Mouse (Mus musculus) frontal cortex, postnatal 10 days (tissue): ENCODE measurements around the gene Xpo4.
"Not testable (repeated sequence)": the region's sequence is repeated elsewhere in the genome, so short reads cannot be mapped to it uniquely, and the experiment has no call there.

ENCODE experiments used
- DNase-seq, 2 experiments: peaks; one replicate each; pipeline ENCODE4 v3.0.0; 2022; ENCODE audit warnings: low spot score in 2 of 2, mixed read lengths in 1 of 2

Gene Xpo4

DNA sequence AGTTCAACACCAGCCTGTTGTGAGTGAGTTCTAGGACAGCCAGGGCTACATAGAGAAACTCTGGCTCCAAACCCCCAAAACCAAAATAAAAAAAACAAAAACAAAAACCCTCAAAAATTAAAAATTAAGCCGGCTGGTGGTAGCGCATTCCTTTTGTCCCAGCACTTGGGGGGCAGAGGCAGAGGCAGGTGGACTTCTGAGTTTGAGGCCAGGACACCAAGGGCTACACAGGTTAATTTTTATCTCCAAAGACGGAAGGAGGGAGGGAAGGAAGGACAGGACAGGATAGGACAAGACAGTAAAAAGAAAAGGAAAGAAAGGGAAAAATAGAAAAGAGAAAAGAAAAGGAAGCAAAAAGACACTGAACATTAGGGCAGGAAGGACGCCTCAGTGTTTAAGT lies 17.5 kb upstream of the Xpo4 start:
- DNase-seq = no peak

DNA sequence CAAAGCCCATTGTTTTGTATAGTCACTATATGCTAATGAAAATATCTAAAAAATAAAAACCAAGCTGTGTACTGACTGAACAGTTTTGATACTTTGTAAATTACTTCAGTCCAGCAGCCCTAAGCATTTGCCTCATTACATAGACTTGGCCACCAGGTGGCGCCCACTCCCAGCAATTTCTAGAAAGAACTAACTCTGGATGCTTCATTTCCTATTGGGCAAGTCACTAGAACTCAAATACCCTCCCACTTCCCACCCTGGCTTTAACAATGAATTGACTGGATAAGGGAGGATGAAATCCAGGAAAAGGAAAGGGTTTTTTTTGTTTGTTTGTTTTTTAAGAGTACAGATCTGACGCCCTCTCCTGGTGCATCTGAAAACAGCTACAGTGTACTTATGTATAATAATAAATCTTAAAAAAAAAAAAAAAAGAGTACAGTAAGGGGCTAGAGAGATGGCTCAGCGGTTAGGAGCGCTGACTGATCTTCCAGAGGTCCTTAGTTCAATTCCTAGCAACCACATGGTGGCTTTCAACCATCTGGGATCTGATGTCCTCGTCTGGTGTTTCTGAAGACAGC lies 14.8 kb upstream of the Xpo4 start:
- peak; percentile 66 to 82 for DNase-seq

DNA sequence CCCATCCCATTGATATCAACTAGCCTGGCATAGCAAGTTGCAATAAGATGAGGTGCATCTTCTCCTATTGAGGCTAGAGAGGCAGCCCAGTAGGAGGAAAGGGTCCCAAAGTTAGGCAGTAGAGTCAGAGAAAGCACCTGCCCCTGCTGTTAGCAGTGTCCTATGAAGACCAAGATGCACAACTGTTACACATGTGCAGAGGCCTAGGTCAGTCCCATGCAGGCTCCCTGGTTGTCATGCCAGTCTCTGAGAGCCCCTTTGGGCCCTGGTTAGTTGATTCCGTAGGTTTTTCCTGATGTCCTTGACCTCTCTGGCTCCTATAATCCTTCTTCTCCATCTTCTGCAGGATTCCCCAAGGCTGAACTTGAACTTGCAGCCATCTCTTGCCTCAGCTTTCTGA lies 14.3 kb upstream of the Xpo4 start:
- DNase-seq = no peak

DNA sequence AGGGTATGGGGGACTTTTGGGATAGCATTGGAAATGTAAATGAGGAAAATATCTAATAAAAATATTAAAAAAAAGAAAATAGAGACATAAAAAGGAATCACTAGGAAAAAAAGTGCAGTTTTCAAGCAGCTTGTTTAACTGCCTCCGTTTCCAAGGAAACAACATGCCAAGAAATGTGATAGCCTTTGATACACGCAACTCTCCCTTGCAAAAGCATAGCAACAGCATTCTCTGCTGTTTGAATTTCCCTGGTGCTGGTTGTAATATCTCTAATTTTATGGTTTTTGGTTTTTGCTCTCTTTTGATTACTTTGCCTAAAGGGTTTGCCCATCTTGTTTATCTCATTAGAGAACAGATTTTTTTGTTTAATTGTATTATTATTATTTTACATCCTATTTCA lies 10.3 kb upstream of the Xpo4 start:
- no peak for DNase-seq

DNA sequence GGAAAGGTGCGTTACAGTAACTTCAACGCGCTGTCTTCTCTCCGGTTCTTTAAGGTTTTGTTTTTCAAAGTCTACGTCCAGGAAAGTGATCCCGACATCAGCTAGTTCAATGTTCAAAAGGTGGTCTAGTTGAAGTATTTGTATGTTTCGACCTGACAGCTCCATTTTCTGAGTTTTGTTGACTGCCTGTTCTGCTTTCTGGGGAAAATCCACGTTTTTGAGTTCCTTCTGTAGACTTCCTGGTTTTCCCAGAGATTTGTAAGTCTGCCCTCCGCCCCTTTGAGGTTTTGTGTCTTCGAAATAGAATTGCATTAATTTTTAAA lies 359 bp upstream of the Xpo4 start:
- no peak for DNase-seq

DNA sequence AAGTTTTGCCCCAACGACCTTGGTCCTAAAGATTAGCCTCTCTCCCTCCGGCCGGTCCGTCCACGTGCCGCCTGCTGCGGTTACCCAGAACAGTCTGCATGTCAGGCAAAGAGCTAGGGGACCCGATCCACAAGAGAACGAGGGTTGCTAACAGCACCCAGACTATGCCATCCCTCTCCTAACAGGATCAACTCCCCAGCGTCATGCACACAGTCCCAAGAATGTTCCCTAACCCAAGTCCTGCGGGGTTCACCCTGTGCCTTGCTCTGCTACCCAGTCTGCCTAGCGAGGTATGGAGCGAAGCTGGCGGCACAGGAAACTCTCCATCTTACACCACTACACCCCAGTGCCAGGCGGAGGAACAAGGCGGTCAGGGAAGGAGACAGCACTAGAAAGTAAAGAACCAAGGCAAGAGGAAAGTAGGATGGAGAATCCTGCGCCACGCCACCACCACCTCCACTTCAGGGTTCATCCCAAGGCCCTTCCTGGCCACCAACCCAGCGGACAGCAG lies 864 bp downstream of the Xpo4 start:
- DNase-seq = no peak

DNA sequence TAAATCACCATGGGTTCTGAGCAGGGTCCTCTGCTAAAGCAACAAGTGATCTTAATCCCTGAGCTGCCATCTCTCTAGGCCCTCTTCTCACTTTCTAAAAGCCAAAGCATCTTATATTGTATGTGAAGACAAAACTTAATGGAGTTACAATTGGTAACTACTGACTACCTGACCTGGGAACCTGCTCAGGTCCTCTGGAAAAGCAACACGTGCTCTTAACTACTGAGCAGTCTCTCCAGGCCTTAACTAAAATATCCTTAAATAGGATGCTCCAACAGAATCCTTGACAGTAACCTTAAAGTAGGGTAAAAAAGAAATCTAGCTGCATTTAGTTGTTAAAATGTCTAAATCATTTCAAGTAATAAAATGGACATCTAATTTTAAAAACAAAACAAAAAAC lies 1.6 kb downstream of the Xpo4 start:
- DNase-seq = no peak

DNA sequence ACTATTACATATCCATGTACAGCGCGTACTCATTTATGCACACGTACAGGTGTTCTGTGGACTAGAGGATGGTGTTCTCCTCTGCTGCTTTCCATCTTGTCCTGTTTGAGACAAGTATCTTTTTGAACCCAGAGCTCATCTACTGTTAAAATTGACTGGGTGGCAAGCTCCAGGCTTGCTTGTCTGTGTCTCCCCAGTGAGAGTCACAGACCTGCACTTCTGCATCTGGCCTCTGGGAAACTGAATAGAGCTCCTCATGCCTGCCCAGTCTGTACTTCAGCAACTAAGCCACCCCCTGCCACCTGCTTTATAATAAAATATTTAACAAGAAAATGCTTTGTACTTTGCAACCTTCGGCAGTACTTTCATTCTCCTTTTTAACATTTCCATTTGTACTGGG lies 6.9 kb downstream of the Xpo4 start:
- DNase-seq = no peak

DNA sequence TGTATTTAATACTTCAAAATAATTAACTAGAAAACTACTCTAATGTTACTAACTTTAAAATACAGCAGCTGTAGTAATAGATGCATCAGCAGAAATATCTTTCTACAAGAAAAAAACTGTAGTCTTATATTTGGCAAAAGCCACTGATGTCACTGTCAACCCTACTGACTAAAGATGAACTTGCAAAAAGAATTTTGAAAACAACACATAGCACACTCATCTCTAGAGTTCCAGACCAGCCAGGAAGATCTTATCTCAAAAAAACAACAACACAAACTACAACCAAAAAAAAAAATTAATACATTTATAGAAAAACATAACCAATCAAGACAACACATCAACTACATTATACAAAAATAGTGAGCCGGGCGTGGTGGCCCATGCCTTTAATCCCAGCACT lies 7.7 kb downstream of the Xpo4 start:
- DNase-seq = no peak

DNA sequence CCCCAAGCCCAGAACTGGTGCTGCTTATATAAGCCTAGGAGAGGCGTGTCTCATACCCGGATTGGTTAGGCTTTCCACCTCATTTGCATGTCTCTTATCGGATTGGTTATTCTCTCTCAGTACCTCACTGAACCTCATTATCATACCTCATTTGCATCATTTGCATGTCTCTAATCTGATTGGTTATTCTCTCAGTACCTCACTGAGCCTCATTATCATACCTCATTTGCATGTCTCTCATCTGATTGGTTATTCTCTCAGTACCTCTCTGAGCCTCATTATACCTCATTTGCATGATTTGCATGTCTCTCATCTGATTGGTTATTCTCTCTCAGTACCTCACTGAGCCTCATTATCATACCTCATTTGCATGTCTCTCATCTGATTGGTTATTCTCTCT lies 8.7 kb downstream of the Xpo4 start:
- DNase-seq = not testable (repeated sequence)

DNA sequence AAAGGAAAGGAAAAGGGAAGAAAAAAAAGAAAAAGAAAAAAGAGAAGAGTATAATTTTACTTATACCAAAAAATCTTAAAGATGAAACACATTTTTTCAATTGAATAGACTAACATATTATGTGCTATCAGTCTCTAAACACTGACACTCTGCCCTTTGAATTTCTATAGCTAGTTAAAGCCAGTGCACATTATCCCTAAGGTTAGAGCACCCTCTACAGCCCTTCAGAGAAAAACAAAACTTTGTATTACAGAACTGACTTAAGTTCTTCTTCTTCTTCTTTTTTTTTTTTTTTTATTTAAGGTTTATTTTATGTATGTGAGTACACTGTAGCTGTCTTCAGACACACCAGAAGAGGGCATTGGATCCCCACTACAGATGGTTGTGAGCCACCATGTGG lies 15.7 kb downstream of the Xpo4 start:
- DNase-seq = no peak

DNA sequence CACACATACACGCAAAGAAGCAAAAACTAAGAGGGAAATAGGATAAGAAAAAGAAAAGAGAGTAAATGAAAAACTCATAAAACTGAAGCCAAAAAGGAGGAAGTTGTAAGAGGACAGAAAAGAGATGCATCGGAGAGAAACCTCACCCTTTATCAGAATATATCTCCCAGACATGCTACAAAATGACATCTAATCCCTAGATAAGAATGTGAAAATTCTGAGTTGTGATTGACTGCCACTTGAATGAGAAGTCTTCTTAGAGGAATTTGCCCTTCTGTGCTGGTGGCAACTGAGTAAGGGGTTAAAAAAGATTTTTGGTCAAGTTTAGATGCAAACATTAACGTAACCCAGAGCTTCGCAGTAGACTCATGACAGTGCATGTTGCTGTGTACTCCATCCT lies 19.1 kb downstream of the Xpo4 start:
- DNase-seq = no peak

DNA sequence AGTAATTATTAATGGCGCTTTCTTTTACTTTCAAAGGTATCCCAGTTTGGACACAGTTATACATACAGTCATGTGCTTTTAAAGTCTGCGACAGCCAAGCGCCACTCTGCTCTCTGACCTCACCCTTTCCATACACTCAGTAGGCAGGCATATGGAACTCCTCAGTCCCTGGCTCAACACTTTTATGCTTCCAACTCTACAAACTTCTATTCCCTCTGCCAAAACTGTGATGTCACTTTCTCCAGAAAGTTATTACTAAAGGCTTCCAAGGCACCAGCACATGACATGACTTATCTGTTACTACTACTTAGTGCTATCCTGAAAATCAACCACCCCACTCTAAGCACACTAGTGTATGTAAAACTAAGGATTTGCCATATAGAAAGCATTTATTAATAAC lies 26.1 kb downstream of the Xpo4 start:
- no peak for DNase-seq

DNA sequence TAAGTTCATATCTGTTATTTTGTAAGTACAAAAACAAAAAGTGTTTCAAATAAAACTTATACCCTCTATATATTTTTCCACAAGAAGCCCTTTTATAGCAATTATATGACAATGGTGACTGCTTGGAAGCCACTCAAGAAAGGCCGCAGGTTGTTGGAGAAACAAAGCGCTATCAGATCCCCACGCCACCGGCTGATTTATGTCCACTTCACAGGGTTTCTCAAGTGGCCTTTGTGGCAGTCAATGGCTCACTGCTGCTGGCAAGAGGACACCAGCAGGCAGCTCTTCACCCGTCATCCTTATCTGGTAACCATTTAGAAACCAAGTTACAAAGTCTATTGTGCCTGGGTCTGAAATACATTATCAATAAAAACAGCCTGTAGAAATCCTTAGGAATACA lies 31.1 kb downstream of the Xpo4 start:
- DNase-seq = no peak

DNA sequence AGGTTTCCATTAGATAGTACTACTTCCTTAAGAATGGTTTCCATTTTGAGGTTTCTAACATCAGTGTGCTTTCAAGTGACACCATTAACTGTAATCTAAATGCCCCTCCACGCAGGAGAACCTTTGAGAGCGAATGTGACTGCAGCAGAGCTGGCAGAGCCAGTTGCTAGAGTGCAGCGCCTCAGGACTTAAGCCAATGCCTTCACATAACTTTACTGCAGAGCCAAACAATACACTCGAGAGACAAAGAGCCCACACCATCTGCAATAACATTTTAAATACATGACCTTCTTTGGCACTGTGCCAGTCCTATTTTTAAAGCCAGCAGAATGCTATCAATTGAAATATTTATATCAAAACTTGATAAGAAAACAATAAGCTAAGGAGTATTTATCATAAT lies 35.6 kb downstream of the Xpo4 start:
- DNase-seq = no peak

DNA sequence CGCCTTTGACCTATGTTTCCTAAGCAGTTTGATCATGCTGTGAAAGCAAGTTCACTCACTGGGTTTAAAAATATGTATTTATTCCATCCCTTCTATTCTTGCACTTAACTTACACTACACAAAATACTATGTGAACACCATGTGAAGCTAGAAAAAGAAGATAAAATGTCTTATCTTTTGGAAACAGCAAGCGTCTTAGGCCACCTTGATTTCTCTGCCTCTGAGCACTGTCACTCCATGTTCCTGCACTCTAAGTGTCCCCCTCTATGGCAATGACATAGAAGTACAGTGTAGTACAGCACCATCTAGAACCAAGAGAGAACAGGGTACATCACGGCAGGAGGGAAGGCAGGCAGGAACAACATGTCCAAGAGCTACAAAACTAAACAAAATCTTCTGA lies 42.3 kb downstream of the Xpo4 start:
- no peak for DNase-seq

DNA sequence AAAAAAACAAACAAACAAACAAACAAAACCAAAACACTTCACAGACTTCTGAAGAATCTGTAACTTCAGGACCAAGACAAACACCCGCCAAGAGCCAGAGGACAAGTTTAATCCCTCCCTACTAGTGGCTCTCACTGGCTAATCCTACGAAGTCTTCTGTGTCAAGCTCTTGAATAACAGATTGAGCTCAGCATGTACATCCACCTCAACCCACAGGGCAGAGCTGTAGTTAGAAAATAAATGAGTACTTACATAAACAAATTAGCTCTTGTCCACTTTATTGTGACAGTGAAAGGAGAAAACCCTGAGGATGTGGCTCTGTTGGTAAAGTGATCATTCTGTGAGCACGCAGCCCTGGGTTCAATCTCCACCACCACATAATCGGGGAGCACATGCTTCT lies 43.5 kb downstream of the Xpo4 start:
- no peak for DNase-seq

DNA sequence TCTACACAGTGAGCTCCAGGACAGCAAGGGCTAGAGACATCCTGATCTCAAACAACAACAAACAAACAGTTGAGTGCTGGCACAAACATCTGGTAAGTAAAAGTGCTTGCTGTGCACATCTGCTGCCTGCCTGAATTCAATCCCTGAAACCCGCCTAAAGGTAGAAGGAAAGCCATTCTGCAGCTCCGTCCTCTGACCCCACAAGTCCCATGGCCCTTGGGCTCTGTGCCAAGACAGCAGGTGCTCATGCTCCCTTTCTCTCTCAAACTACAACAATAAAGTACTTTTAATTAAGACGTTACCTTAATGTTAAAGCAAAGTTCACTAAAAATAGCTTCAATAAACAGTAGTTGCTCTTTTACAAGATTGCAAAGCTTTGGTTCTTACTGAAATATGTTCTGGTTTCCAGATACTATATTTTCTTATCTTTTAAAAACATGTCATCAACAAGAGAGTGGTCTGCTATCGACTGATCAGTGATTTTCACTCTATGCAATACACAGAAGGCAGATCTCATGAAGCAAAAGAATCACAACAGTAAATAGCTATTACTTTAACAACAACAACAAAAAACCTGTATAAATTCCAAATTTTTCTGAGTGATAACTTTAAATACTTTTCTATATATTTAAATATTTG lies 44.5 kb downstream of the Xpo4 start:
- DNase-seq = no peak

DNA sequence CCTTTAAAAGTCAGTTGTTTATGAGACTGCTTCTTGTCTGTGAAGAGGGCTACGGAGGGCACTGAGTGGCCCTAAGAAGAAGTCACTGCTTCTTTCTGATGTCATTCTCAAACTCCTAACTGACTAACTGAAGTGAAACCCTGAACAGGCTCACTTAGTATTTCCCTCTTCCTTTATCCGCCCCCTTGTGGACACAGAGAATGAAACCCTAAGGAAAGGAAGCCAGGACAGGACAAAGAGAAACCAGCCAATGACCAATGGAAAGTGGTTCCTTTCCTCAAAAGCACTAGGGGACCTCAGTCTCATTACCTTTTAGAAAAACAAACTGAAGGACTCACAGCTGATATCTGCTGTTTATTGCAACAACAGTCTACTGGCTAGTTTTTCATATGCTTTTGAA lies 45.7 kb downstream of the Xpo4 start:
- DNase-seq = no peak

DNA sequence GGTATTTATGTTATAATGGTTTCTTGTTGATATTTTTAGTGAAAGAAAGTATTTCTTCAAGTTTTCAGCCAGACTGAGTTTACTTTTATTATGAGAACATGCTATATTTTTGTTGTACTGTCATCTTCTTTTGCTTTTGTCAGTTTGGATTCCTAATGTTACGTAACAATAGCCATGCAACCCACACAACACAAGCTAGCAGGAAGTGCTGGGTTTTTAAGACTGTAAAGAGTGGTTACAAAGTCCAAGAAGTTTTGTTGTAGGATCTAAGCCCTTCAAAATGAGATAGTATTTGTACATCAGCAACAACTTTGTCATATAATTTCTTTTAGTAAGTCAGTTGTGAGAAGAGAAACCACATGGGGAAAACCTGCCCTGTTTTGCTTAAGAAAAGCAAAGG lies 47.6 kb downstream of the Xpo4 start:
- DNase-seq = no peak

DNA sequence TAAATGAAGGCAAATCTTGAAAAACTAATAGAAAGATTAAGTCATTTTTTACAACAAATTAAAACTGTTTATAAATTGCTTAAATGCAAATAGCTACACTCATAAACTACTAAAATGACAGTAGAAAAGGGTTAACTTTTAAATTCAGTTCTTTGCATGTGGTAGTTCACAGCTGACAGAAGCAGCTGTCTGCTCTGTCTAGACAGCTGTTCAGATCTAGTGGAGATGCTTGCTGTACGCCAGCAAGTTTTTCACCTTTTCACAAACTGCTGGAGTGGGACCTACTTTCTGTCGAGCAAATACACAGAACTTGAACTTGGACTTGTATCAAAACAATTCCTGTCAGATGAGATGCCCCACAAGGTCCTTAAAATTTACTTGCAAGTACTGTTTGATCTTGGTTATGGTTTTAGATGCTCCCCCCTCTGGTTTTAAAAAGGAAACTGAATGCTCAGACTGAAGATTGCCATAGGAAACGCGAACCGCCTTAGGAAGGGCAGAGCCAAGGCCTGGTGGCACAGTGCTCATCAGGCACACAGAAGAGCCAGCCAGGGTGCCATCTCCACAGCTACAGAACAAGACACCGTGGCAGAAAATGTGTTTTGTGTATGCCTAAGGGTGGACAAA lies 48.8 kb downstream of the Xpo4 start:
- no peak for DNase-seq

DNA sequence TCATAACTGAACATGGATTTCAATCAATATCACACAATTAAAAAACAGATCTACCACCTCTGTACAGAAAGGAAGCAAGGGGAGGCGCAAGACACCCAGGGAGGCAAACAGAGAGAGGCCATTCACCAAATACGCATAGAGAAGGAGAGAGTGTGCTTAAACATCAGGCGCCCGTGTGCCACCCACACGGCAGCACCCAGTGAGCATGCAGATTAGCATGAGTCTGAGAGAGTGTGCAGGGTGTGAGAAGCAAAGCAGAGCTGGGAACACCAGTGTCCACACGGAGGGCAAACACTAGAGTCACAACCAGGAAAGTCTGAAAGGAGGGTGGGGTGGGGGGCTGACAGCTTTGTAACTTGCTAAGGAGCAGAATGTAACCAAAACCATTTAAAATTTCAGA lies 49.4 kb downstream of the Xpo4 start:
- DNase-seq = no peak

DNA sequence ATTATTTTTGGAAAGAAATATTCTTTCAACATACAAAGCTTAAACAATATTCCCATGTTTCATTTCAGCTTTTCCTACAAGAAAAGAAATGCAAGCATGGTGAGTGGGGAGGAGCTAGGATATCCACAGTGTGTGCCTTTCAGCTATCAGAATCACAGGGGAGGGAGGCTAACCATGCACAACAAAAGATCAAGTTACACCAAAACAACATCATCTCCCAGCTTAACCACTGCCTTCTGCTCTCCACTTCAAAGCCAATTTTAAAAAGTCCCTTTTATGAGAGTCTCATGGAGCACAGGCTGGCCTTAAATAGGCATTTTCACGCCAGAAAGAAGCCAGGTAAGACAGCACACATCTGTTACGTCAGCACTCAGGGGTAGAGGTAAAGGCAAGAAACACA lies 54.2 kb downstream of the Xpo4 start:
- DNase-seq = no peak

DNA sequence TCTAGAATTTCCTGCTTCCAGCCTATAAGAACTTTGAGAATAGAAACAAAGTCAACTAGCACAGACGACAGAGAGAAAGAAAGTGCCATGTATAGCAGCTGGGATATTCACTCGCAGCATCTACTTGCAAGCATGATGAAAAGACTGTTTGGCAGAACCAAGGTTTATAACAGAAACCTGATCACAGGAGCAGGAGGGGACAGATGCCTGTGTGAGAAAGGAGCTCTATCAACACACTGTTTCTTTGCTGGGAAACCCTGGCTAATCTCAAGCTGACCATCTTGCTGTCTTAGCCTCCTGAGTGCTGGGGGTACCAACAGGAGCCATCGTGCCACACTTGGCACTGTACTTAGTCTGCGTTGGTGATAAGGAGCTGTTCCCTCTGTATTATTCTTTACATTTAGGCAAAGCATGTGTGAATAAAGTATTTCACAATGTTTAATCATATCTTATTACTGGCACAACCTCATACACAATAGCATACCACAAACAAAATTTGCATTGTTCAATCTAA lies 55.4 kb downstream of the Xpo4 start:
- DNase-seq = no peak
